Mouse (Mus musculus): ENCODE measurements around the gene Cux2. TPM values are rescaled to one million over a fixed set of nuclear protein-coding genes. Genes with fewer than 3 reads are reported as not detected.

Gene Cux2
- total RNA-seq (2014; fragmentation: Nextera tagmentation) (not detected in 2 replicates), total RNA-seq (2017) (0.11 and 0.58 TPM in 2 replicates), polyA plus RNA-seq (2012) (not detected in 2 replicates)

DNA sequence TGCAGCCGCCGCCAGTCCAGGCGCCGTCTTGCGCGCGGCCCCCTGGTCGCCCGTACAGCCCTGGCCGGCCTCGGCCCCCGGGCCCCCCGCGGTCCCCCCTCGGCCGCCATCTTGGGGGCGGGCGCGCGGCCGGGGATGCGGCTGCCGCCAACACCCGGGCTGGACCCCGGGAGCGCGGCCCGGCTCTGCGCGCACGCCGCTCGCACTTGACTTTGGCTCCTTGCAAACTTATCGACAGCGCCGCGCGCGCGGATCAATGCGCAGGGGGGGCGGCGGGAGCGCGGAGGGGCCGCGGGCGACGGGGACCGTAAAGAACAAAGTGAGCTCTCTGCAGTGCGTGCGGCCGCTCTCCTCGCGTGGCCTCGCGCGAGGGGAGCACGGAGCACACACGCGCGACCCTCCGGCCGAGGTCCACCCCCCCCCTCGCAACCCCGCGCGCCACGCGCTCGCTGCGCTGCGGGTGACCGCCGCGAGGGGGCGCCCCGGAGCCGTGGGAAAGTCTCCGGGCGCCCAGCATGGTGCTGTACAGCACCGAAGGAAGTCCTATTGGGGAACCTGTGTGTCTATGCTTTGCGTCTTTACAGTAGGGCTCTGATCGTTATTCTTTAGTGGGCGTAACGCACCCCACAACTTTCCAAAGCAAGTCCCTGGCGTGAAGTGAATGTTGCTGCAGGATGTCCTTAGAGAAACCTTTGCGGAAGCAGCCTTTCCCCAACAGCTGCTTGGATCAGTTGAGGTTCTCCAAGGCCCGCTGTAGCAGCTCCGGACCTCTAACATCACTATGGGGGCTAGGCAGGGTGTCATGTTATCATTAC lies at the start of gene Cux2:
Cux2 (minus strand) TSS at position 86 of the 815 bp plus-strand sequence.
- TF ChIP-seq POLR2AphosphoS5 (IDR thresholded peaks at IDR 0.05; ENCODE audit: insufficient replicate concordance, low read depth, low read length) (no peak), GATA1 (IDR thresholded peaks at IDR 0.05; ENCODE audit: borderline replicate concordance, low read length) (no peak), GATA2 (IDR thresholded peaks at IDR 0.05; ENCODE audit: borderline replicate concordance, low read depth, low read length) (no peak), TAL1 (conservative IDR thresholded peaks at IDR 0.05; ENCODE audit: low read depth, low read length) (no peak), CTCF (IDR thresholded peaks at IDR 0.05; ENCODE audit: low read depth, low read length) (no peak)
- no peak within 1 kb of the TSS; the same call in 1 of the 2 replicates for H3K4me3 ChIP-seq (ENCODE audit: low read depth, low read length)
- H3K4me1 ChIP-seq (ENCODE audit: insufficient read depth, low read depth, low read length): no peaks in the 10 kb centered on the region
- DNase-seq (ENCODE audit: low spot score) (no peak), ATAC-seq (ENCODE audit: extremely low read depth, insufficient number of reproducible peaks, low FRiP score, poor library complexity, severe bottlenecking) (no peak)
- peaks cover 9% of the 10 kb centered on the region; the same call in 1 of the 2 replicates for H3K27me3 ChIP-seq (ENCODE audit: insufficient read depth, low read length)
- no peaks in the 10 kb centered on the region for H3K36me3 ChIP-seq (replicated peaks)
- H3K9me3 ChIP-seq (replicated peaks): peaks cover 19% of the 10 kb centered on the region

DNA sequence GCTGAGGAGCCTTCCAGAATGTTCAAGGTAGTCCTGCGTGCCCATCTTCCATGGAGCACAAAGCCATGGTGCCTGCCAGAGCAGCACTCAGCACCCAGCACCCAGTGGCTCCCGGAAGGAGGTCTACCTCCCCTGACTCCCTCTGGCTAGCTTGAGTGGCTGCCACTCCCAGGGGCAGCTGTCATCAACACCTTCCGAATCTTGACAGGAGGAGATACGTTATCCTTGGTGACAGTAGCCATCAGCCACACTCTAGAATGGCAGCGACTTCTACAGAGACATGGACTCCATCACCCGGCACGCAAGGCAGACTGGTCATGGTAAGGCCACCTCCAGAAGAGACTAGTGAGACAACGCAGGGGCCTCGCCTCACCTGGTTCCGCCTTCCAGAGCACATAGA lies 44.5 kb upstream of the Cux2 start:
- H3K9me3 ChIP-seq (replicated peaks): no peaks in the 10 kb centered on the region
- H3K4me3 ChIP-seq (ENCODE audit: low read depth, low read length): no peak overlapping the region
- no peaks in the 10 kb centered on the region for H3K36me3 ChIP-seq (replicated peaks)
- peaks cover 23% of the 10 kb centered on the region for H3K27me3 ChIP-seq (ENCODE audit: insufficient read depth, low read length)
- DNase-seq (ENCODE audit: low spot score): no peak
- no peak for ATAC-seq (ENCODE audit: extremely low read depth, insufficient number of reproducible peaks, low FRiP score, poor library complexity, severe bottlenecking)
- TF ChIP-seq TAL1 (conservative IDR thresholded peaks at IDR 0.05; ENCODE audit: low read depth, low read length): no peak
- no peak for TF ChIP-seq POLR2AphosphoS5 (IDR thresholded peaks at IDR 0.05; ENCODE audit: insufficient replicate concordance, low read depth, low read length)
- no peak for TF ChIP-seq GATA1 (IDR thresholded peaks at IDR 0.05; ENCODE audit: borderline replicate concordance, low read length)
- TF ChIP-seq CTCF (IDR thresholded peaks at IDR 0.05; ENCODE audit: low read depth, low read length): no peak
- no peak for TF ChIP-seq GATA2 (IDR thresholded peaks at IDR 0.05; ENCODE audit: borderline replicate concordance, low read depth, low read length)
- H3K4me1 ChIP-seq (ENCODE audit: insufficient read depth, low read depth, low read length): no peaks in the 10 kb centered on the region

DNA sequence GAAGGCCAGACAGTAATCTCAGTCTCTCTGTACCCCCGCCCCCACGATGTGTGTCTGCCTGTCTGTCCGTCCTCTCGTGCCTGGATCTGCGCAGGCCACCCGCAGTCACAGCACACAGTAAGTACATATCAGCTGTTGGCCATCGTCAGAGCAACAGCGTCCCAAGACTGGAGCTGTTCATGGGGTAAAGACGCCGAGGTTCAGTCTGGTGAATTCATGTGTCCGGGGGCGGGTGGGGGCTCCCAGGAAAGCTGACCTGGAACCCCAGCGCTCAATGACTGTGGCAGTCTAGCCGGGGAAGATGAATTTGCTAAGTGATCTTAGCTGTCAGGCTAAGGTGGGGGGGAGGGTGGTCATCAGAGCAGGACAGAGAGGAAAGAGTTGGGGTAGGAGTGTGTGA lies 43.8 kb upstream of the Cux2 start:
- Histone ChIP-seq H3K4me1 (ENCODE audit: insufficient read depth, low read depth, low read length) (no peaks in the 10 kb centered on the region), H3K27me3 (ENCODE audit: insufficient read depth, low read length) (peaks cover 23% of the 10 kb centered on the region; the same call in 1 of the 2 replicates), H3K9me3 (replicated peaks) (no peaks in the 10 kb centered on the region), H3K36me3 (replicated peaks) (no peaks in the 10 kb centered on the region), H3K4me3 (ENCODE audit: low read depth, low read length) (no peak overlapping the region)
- no peak for ATAC-seq (ENCODE audit: extremely low read depth, insufficient number of reproducible peaks, low FRiP score, poor library complexity, severe bottlenecking)
- TF ChIP-seq POLR2AphosphoS5 (IDR thresholded peaks at IDR 0.05; ENCODE audit: insufficient replicate concordance, low read depth, low read length) (no peak), CTCF (IDR thresholded peaks at IDR 0.05; ENCODE audit: low read depth, low read length) (no peak), GATA1 (IDR thresholded peaks at IDR 0.05; ENCODE audit: borderline replicate concordance, low read length) (no peak), GATA2 (IDR thresholded peaks at IDR 0.05; ENCODE audit: borderline replicate concordance, low read depth, low read length) (no peak), TAL1 (conservative IDR thresholded peaks at IDR 0.05; ENCODE audit: low read depth, low read length) (no peak)
- no peak for DNase-seq (ENCODE audit: low spot score)

DNA sequence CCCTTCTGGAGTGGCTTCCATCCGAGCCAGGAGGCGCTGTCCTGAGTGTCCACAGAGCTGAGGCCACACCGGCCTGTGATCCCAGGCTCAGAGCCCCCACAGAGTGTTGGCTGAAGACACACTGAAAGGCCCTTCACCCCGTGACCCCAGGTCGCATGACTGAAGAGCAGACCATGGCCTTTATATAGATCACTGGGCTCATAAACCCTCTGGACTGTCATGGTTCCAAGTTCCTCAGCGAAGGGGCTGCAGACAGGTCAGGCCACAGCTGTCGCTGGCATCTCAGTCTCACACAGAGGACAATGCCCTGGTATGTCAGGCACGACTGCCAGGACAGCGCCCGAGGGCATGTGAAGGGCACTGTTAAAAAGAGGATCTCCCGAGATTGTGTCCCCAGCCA lies 42.9 kb upstream of the Cux2 start:
- Histone ChIP-seq H3K9me3 (replicated peaks) (no peaks in the 10 kb centered on the region), H3K4me3 (ENCODE audit: low read depth, low read length) (no peak overlapping the region), H3K36me3 (replicated peaks) (no peaks in the 10 kb centered on the region), H3K4me1 (ENCODE audit: insufficient read depth, low read depth, low read length) (no peaks in the 10 kb centered on the region), H3K27me3 (ENCODE audit: insufficient read depth, low read length) (peaks cover 20% of the 10 kb centered on the region)
- TF ChIP-seq CTCF (IDR thresholded peaks at IDR 0.05; ENCODE audit: low read depth, low read length): no peak
- no peak for TF ChIP-seq TAL1 (conservative IDR thresholded peaks at IDR 0.05; ENCODE audit: low read depth, low read length)
- TF ChIP-seq POLR2AphosphoS5 (IDR thresholded peaks at IDR 0.05; ENCODE audit: insufficient replicate concordance, low read depth, low read length): no peak
- TF ChIP-seq GATA1 (IDR thresholded peaks at IDR 0.05; ENCODE audit: borderline replicate concordance, low read length): no peak
- no peak for TF ChIP-seq GATA2 (IDR thresholded peaks at IDR 0.05; ENCODE audit: borderline replicate concordance, low read depth, low read length)
- DNase-seq (ENCODE audit: low spot score): no peak
- ATAC-seq (ENCODE audit: extremely low read depth, insufficient number of reproducible peaks, low FRiP score, poor library complexity, severe bottlenecking): no peak

DNA sequence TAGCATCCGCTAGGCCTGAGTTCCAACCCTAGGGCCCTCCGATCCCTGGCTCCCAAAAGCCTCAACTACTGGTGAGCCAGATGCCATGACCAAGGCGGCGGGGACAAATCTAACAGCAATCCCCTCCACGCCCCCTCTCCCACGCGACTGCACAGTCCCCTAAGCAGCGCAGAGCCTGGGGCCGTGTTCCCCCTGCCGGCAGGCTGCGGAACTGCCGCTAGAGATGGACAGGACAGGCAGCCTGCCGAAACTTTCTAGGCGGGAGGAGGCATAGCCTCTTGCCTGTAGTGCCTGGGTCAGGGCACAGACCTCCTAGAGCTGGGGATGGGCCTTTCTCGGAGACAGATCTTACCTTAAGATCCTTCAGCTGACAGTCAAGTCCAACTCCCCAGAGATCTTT lies 41.2 kb upstream of the Cux2 start:
- no peaks in the 10 kb centered on the region for H3K9me3 ChIP-seq (replicated peaks)
- no peak overlapping the region for H3K4me3 ChIP-seq (ENCODE audit: low read depth, low read length)
- DNase-seq (ENCODE audit: low spot score) (peak; percentile 69), ATAC-seq (ENCODE audit: extremely low read depth, insufficient number of reproducible peaks, low FRiP score, poor library complexity, severe bottlenecking) (no peak)
- peaks cover 20% of the 10 kb centered on the region for H3K27me3 ChIP-seq (ENCODE audit: insufficient read depth, low read length)
- H3K4me1 ChIP-seq (ENCODE audit: insufficient read depth, low read depth, low read length): no peaks in the 10 kb centered on the region
- TF ChIP-seq CTCF (IDR thresholded peaks at IDR 0.05; ENCODE audit: low read depth, low read length) (peak; percentile 90), TAL1 (conservative IDR thresholded peaks at IDR 0.05; ENCODE audit: low read depth, low read length) (no peak)
- H3K36me3 ChIP-seq (replicated peaks): no peaks in the 10 kb centered on the region

DNA sequence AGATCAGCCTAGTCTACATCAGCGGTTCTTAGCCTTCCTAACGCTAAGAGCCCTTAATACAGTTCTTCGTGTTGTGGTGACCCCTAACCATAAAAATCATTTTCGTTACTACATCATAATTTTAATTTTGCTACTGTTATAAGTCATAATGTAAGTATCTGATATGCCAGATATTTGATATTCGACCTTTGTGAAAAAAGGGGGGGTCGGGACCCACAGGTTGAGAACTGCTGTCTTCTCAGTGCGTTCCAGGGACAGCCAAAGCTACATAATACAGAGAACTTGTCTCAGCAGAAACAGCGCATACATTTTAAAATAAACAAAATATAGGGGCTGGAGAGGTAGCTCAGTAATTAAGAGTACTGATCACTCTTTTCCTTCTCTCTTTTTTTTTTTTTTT lies 39.8 kb upstream of the Cux2 start:
- no peak for TF ChIP-seq GATA1 (IDR thresholded peaks at IDR 0.05; ENCODE audit: borderline replicate concordance, low read length)
- TF ChIP-seq POLR2AphosphoS5 (IDR thresholded peaks at IDR 0.05; ENCODE audit: insufficient replicate concordance, low read depth, low read length): no peak
- TF ChIP-seq CTCF (IDR thresholded peaks at IDR 0.05; ENCODE audit: low read depth, low read length): no peak
- no peak for TF ChIP-seq GATA2 (IDR thresholded peaks at IDR 0.05; ENCODE audit: borderline replicate concordance, low read depth, low read length)
- H3K4me1 ChIP-seq (ENCODE audit: insufficient read depth, low read depth, low read length): peaks cover 5% of the 10 kb centered on the region
- DNase-seq (ENCODE audit: low spot score): no peak
- no peaks in the 10 kb centered on the region for H3K36me3 ChIP-seq (replicated peaks)
- H3K4me3 ChIP-seq (ENCODE audit: low read depth, low read length): no peak overlapping the region
- no peak for ATAC-seq (ENCODE audit: extremely low read depth, insufficient number of reproducible peaks, low FRiP score, poor library complexity, severe bottlenecking)
- H3K9me3 ChIP-seq (replicated peaks): no peaks in the 10 kb centered on the region
- peaks cover 17% of the 10 kb centered on the region for H3K27me3 ChIP-seq (ENCODE audit: insufficient read depth, low read length)

All from G1E (cell line).